Mouse (Mus musculus): ENCODE results near the gene Ube2v1.

GRCm38 (mm10) chr2:167668426-167668825 is 36.5 kb upstream of the Ube2v1 start:
- TF ChIP-seq GATA1 (IDR thresholded peaks at IDR 0.05; ENCODE audit: borderline replicate concordance, low read length) (no peak), FLI1 (IDR thresholded peaks at IDR 0.05; ENCODE audit: low read length) (no peak)

Measured in megakaryocyte, embryonic 14.5 days (primary cell).